Mouse (Mus musculus) G1E (cell line): Measurements from ENCODE around the gene Gm30191. TPM values are rescaled to one million over a fixed set of nuclear protein-coding genes. Genes with fewer than 3 reads are reported as not detected.

Experiments
- ATAC-seq: 2 replicates; pipeline ENCODE4 v1.8.0; 2016; ENCODE audit warnings: mild to moderate bottlenecking; ENCODE audit not compliant: insufficient number of reproducible peaks, poor library complexity, low FRiP score, severe bottlenecking; ENCODE audit errors: extremely low read depth
- DNase-seq: peaks from one replicate; pipeline ENCODE4 v3.0.0; 2012; ENCODE audit warnings: low spot score
- H3K27me3 ChIP-seq: 2 replicates; pipeline ENCODE4 v1.6.1; 2012; ENCODE audit warnings: mild to moderate bottlenecking, low read length, inconsistent platforms; ENCODE audit not compliant: insufficient read depth
- H3K36me3 ChIP-seq: replicated peaks from 2 replicates; pipeline ENCODE3; 2012; ENCODE audit warnings: mild to moderate bottlenecking, inconsistent platforms
- H3K4me1 ChIP-seq: 2 replicates; pipeline ENCODE4 v1.6.1; 2012; ENCODE audit warnings: low read depth, low read length, inconsistent platforms, mixed read lengths; ENCODE audit not compliant: insufficient read depth
- H3K4me3 ChIP-seq: 2 replicates; pipeline ENCODE4 v1.5.1; 2012; ENCODE audit warnings: low read depth, mild to moderate bottlenecking, inconsistent platforms, low read length, moderate library complexity, mixed read lengths
- H3K9me3 ChIP-seq: replicated peaks from 2 replicates; pipeline ENCODE4 v1.6.1; 2012; ENCODE audit warnings: inconsistent platforms
- CTCF ChIP-seq: IDR thresholded peaks from 2 replicates; pipeline ENCODE4 v1.5.1; 2012; ENCODE audit warnings: low read depth, low read length, inconsistent platforms, mixed read lengths
- GATA1 ChIP-seq: IDR thresholded peaks from 2 replicates; pipeline ENCODE4 v1.6.1; 2012; ENCODE audit warnings: borderline replicate concordance, low read length, inconsistent platforms, mixed read lengths
- GATA2 ChIP-seq: IDR thresholded peaks from 2 replicates; pipeline ENCODE4 v1.6.1; 2012; ENCODE audit warnings: low read depth, low read length, inconsistent platforms, borderline replicate concordance
- POLR2AphosphoS5 ChIP-seq: IDR thresholded peaks from 2 replicates; pipeline ENCODE4 v1.6.1; 2012; ENCODE audit warnings: low read depth, low read length, inconsistent platforms; ENCODE audit not compliant: insufficient replicate concordance
- TAL1 ChIP-seq: conservative IDR thresholded peaks from 2 replicates; pipeline ENCODE4 v1.6.1; 2012; ENCODE audit warnings: low read depth, low read length, inconsistent platforms, mixed read lengths
- polyA plus RNA-seq: library from polyadenylated mRNA; stranded (reverse); fragments of >175 nt; gene quantifications from 2 replicates; pipeline ENCODE4 v1.2.3, GENCODE M21; 2012
- total RNA-seq, 2 experiments: library from RNA; stranded (forward) in 1 of 2; stranded (reverse) in 1 of 2; fragments of 200-1000 nt in 1 of 2; fragments of >200 nt in 1 of 2; fragmentation: Nextera tagmentation in 1 of 2; gene quantifications; 2 replicates each; pipeline ENCODE4 v1.2.3; 2014 to 2017

The Gm30191 gene
- total and polyA plus RNA-seq, 3 experiments = not detected

DNA sequence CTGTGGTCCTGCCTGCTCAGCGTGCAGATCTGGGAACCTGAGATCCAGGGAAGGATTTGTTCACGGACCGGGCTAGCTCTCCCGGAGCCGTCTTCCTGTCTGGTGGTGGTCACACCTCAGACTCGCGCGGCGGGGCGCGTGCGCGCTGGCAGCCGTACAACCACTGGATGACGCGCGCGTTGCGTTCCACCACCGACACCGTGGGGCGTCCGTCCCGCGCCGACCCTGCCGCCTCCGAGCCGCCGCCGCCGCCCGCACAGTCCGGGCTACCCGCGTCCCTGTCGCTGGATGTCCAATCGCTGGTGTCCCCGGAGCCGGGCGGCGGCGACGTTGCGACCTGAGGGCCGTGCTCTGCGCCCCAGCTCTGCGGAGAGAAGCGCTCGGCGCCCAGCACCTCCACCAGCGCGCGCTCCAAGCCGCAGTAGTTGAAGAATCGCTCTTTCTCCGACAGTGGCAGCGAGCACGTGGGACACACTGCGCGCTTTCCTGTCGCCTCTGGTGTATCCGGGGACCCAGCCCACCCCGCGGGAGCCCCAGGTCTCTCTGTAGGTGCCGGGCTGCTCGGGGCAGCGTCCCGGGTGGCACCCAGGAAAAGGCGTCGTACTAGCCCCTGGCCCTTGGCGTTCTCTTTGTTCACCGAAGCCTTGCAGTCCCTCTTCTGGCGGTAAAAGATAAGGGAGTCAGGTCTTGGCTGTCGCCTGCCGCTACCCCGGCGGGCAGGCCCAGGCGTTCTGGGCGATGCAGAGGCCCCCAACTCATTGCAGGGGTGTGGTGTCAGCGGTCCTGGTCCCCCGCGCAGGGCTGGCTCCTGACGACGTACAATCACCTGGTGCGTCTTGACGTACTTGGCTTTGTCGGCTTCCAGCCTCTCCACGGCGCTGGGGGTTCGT lies 4.8 kb downstream of the Gm30191 start:
- no peak for TF ChIP-seq TAL1
- peaks cover 27% of the 10 kb centered on the region for H3K4me1 ChIP-seq
- DNase-seq (no peak), ATAC-seq (no peak)
- peaks cover 97% of the 10 kb centered on the region for H3K27me3 ChIP-seq
- peaks cover 13% of the 10 kb centered on the region for H3K9me3 ChIP-seq
- H3K36me3 ChIP-seq = no peaks in the 10 kb centered on the region
- peak overlapping the region; percentile 32; the same call in 1 of the 2 replicates for H3K4me3 ChIP-seq

DNA sequence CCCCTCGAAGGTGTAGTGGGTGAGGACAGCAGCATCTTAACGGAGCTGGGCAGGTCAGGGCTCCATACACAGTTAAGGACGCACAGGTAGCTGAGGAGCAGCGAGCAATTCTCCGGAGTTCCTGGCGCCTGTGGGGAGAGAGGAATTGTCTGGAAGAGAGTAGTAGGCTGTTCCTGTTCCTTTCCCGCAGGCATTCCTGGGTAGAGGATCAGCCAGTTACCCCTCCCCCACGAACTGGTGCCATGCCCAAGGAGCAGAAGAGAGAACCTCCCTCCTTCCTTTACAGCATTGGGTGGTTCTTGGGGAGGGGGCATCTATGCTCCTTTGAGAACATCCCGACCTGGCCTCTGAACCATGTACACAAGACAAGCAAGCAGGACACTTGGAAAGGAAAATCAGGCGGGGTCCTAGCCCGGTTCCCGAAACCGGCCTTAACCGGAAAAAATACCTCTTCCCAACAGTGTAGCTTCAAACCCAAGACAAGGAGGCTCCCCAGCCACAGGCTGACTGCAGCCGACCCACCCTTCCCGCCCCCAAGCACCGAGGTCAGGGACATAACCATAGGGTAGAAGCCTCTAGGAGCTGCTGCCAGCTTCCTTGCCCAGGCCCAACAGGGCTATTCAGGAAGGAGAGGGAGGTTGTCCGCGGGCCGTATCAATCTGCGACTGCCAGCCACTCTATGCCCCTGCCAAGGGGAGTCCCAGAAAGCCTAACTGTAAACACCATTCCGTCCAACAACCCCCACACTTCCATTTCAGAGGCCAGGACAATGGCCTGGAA lies 5.6 kb downstream of the Gm30191 start:
- DNase-seq (no peak), ATAC-seq (no peak)
- no peak overlapping the region; the same call in 1 of the 2 replicates for H3K4me3 ChIP-seq
- no peaks in the 10 kb centered on the region for H3K36me3 ChIP-seq
- peaks cover 27% of the 10 kb centered on the region for H3K4me1 ChIP-seq
- no peak for TF ChIP-seq POLR2AphosphoS5
- TF ChIP-seq TAL1 = no peak
- TF ChIP-seq GATA2 = no peak
- TF ChIP-seq GATA1 = no peak
- no peak for TF ChIP-seq CTCF
- peaks cover 13% of the 10 kb centered on the region for H3K9me3 ChIP-seq
- H3K27me3 ChIP-seq = peaks cover 95% of the 10 kb centered on the region

DNA sequence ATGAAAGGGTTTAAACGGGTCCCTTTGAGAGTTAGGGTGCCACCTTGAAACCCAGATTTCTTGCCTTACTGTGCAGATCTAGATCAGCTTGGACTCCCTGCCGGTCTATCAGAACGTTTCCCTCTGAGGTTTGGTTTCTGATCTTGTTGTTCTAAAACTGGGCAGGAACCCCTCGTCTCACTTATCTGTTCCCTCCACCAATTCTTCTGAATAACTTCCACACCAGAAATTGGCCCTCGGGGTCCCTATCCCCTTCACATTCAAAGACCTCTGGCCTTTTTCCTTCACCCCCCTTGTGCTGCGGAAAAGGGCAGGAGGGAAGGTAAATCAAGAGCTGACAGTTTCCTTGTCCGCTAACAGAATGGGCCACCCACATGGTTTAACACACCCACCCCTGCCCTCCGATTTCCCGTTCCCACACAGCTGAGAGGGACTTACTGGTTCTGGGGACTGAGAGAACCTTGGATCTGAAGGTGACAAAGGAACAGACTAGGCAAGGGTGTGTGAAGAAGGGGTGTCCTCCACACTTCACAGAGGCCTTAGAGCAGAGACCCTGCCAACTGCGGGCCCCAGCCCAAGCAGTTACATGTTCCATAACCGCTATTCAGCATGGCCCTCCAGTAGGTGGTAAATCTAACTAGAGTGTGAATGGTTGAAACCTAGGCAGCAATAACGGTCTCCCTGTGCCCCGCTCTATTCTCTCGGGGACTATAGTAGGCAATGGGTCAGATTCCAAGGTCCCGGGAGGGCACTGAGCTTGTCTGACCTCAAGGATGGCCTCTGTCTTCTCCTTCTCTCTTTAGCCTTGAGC lies 6.4 kb downstream of the Gm30191 start:
- Histone ChIP-seq H3K4me3 (no peak overlapping the region), H3K9me3 (peaks cover 13% of the 10 kb centered on the region), H3K4me1 (peaks cover 27% of the 10 kb centered on the region), H3K27me3 (peaks cover 93% of the 10 kb centered on the region), H3K36me3 (no peaks in the 10 kb centered on the region)
- no peak for TF ChIP-seq POLR2AphosphoS5
- TF ChIP-seq GATA1 = no peak
- TF ChIP-seq TAL1 = no peak
- no peak for TF ChIP-seq GATA2
- no peak for TF ChIP-seq CTCF
- ATAC-seq (no peak), DNase-seq (no peak)

GRCm38 (mm10) chr4:134253722-134254324 lies 7.1 kb downstream of the Gm30191 start, which contains the start of gene Grrp1:
TSS of gene Grrp1 (minus strand) at chr4:134254106.
- Histone ChIP-seq H3K9me3 (peaks cover 13% of the 10 kb centered on the region), H3K36me3 (no peaks in the 10 kb centered on the region), H3K27me3 (peaks cover 86% of the 10 kb centered on the region), H3K4me1 (peaks cover 27% of the 10 kb centered on the region), H3K4me3 (no peak within 1 kb of the TSS)
- TF ChIP-seq GATA2 (no peak), TAL1 (no peak), GATA1 (no peak), POLR2AphosphoS5 (no peak), CTCF (no peak)
- no peak for ATAC-seq
- no peak for DNase-seq

GRCm38 (mm10) chr4:134254835-134255234 lies 8.1 kb downstream of the Gm30191 start:
- TF ChIP-seq GATA2 (no peak), TAL1 (no peak), POLR2AphosphoS5 (no peak), GATA1 (no peak), CTCF (no peak)
- ATAC-seq (no peak), DNase-seq (no peak)
- peaks cover 81% of the 10 kb centered on the region for H3K27me3 ChIP-seq
- H3K4me3 ChIP-seq = no peak overlapping the region
- H3K9me3 ChIP-seq = peaks cover 13% of the 10 kb centered on the region
- H3K4me1 ChIP-seq = peaks cover 17% of the 10 kb centered on the region
- no peaks in the 10 kb centered on the region for H3K36me3 ChIP-seq

- Histone ChIP-seq H3K36me3 (no peaks in the 10 kb centered on the region), H3K9me3 (peaks cover 12% of the 10 kb centered on the region), H3K27me3 (peaks cover 73% of the 10 kb centered on the region), H3K4me3 (no peak overlapping the region), H3K4me1 (peaks cover 15% of the 10 kb centered on the region)
- ATAC-seq = no peak
- DNase-seq = no peak
- no peak for TF ChIP-seq GATA2
- TF ChIP-seq POLR2AphosphoS5 = no peak
- no peak for TF ChIP-seq TAL1
- no peak for TF ChIP-seq GATA1
- no peak for TF ChIP-seq CTCF
Observed at GRCm38 (mm10) chr4:134255854-134256253, 9.1 kb downstream of the Gm30191 start.
